Mouse (Mus musculus) A20 (cell line): ENCODE measurements at regions not wholly inside any gene's neighbourhood (a gene's known extent, or its start where the extent isn't known, plus 50 kb on each side); places are given as distances from the start of the nearest gene placed in this dataset.
"Not testable (repeated sequence)": the region's sequence is repeated elsewhere in the genome, so short reads cannot be mapped to it uniquely, and the experiment has no call there.

ENCODE experiments used
- DNase-seq: peaks from one replicate; pipeline ENCODE4 v3.0.0-alpha.2; 2011; ENCODE audit warnings: low read depth, low spot score

DNA sequence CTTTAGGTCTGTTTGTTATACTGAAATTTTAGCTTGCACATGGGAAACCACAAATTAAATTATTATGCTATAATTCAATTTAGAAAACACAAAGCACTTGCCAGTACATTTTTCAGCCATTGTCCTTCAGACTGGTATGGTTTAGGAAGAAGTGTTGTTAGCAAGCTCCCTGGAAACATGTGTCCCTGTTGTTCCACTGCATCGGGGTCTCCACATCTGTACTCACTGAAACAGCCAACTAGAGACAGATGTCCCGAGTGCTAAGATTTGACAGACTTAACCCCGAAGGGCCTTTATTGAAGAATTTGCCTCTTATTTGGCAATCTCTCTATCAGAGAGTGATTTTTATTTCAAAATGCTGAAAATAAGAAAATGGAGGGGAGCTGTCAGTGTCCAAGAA, 362.6 kb downstream of the Rfpl4b start:
- no peak for DNase-seq

DNA sequence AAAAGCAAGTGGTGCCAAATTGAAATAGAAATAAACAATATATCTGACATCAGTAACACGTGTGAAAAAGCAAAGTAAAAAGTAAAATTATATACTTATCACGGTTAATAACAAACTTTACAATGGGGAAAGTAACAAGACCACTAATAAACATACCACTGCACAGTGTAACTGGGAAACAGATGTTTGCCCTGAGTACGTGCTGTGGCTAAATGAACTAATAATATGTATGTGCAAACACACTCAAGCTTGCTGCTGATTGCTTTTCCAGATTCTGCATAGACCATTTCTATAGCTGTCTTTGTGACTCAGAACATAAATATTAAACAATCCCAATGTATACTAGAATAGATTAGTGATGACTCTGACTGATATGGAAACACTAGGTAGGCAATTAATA, 363.2 kb downstream of the Rfpl4b start:
- DNase-seq, result no peak

DNA sequence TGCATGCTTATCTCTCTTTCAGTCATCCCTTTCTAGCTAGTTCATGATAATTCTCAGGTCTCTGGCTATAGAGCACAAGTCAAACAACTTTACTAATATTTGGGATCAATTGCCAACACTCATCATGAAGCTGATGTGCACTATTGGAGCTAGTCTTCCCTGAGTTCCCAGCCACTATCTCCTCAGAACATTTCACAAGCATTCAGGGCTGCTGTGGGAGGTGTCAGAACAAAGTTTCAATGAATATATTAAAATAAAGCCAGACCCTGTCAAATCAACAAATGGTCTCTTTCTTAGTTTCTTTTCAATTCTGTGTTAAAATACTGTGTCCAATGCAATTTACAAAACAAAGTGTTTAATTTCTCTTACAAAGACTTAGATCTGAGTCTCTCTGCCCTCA, 364.8 kb downstream of the Rfpl4b start:
- no peak for DNase-seq

DNA sequence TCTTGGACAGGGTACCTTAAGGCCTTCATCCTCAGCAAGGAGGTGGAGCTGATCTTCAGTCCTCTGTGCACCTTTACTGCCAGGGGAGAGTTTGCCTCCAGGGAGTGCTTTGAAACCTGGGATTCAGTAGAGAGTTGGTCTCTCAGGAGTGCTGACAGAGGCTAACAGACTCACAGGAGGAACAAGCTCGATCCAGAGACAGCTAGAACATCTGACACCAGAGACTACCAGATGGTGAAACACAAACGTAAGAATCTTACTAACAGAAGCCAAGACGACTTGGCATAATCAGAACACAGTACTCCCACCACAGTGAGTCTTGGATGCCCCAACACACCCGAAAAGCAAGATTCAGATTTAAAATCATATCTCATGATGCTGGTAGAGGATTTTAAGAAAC, 372.3 kb downstream of the Rfpl4b start:
- DNase-seq, result no peak

DNA sequence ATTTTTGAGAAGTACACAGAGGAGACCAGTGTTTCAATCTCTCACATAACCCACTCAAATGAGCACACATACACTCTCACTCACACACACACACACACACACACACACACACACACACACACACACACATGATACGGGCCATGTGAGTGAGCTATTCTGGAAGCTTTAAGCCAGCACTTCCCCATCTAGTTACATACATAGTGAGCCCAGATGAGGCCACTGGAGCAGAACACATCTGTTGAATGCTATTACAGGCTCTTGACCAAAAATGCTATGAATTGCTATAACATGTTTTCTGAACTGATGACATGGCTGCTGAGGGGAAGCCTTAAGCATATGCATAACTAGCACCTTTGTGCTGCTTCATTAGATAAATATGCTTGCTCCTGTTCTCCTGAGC, 373.9 kb downstream of the Rfpl4b start:
- peak; percentile 59 for DNase-seq

DNA sequence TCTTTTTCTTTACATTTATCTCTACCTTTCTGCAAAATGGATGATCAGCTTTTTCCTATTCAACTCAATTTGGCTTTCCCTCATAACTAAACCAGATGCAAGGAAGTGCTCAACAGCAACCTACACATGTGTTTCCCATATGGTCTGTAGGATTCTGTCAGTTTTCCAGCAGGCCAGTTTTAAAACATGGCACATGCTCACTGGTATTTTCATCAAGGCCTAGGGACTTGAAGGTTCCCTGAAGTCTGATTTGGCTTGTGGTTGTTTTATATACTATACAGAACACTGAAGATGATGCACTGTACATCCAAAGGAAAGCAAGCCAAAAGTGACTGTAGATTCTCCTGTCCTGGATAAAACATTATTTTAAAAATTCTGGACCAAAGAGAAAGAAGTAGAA, 374.3 kb downstream of the Rfpl4b start:
- DNase-seq, result peak; percentile 4

DNA sequence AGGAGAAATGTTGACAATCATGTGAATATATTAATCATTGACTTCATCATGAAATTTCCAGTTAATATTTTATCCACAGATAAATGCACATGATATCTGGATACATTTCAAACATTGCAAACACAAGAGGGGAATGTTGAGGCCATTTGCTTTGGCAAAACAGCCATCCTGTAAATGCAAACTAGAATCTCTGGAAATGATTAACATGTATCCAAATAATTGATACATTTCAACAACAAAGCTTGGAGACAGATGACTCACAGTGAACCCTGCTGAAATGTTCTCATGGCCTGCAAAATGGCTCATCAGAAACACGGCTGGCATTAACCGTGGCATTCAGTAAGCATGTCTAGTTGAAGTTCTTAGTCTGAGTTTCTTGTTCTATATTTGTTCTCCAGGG, 382.3 kb downstream of the Rfpl4b start:
- DNase-seq, result no peak

DNA sequence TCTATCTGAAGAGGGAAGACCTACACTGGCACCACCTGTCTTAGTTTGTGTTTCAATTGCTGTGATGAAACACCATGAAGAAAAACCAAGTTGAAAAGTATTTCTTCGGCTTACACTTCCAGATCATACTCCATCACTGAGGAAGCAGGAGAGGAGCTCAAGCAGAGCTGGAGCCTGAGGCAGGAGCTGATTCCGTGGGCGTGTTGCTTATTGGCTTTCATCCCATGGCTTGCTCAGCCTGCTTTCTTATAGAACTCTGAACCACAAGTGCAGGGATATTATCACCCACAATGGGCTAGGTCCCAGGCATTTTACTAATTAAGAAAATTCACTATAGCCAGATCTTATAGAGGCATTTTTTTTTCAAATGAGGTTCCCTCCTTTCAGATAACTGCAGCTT, 384.7 kb downstream of the Rfpl4b start:
- no peak for DNase-seq

DNA sequence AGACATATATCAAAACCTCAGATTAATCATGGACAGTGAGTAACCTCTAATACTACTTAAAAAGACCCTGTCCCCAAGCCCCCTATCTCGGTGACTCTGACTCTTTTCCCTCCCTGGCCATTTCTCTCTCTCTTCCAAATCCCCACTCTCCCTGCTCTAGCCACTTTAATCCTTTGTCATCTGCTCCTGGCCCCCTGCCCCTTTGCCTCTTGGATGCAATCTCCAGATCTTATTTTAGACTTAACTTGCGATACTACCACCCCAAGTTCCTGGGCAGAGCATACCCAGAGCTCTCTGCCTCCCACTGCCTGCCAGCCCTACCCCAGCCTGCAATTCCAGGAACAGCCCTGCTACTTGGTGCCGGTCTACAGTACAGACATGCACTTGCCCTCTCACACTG, 400.0 kb downstream of the Rfpl4b start:
- DNase-seq, result no peak

DNA sequence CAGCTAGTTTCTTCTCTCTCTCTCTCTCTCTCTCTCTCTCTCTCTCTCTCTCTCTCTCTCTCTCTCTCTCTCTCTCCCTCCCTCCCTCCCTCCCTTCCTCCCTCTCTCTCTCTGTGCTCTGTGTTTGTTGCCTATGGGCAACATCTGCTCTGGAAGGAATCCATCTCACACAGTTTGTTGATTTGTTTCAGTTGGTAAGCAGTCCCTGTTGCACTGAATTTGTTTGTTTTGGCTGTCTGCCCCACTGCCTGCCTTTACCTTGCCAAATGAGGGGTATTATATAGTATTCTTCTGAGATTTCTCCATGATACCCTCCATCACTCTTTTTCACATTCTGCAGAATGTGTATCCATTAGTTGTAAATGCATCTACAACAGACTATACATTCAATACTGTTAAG, 401.8 kb downstream of the Rfpl4b start:
- DNase-seq, result no peak

DNA sequence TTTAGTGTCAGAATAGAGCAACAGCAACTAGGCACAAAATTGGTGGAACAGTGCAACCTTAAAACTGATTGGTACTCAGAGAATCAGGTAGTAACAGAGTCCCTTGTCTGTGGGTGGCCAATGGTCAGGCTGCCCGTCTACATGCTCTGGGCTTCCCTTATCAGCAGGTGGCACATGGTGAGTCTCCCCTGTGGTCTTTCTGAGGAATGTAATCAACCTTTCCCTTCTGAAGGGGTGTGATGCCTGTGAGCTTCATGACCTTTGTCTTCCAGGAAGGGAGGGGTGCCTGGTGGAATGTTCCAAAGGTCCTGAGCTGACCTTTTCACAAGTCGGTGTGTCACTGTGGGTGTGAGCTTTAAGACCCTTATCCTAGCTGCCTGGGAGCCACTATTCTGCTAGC, 438.4 kb downstream of the Rfpl4b start:
- DNase-seq, result no peak

DNA sequence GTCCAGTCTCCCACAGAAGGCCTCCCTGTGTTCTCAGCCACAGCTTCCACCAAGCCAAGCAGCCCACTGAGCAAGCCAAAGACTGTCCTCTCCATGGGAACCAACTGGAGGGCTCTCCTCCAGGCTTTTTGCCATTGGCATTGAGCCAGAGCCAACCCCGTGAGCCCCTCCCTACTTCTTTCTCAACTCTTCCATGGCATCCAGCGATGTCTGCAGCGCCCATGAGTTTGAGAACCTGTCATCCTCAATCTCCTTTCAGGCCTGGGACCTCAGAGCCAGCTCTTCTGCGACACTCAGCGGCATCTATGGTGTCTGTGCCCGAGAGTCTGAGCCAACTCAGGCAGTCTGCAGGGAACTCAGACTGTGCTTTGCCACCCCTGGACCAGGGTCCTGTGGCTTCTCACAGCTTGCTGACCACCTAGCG, 439.7 kb downstream of the Rfpl4b start:
- DNase-seq, result no peak

DNA sequence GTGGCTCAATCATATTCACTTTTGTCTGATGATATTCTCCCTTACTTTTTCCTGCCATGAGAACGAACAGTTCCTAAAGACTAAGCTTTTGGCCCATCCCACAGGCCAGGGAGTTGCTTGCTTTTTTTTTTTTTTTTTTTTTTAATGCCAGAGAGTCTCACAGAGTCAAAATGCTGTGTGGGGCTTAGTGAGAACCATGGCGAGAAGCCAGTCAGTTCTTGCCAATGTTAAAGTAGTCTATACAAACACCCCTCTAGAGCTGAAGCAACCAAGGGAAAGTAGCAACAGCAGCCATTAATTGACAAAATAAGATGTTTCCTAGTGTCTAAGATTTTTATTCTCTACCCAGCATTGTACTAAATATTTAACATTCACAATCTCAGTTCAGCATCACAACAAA, 441.2 kb downstream of the Rfpl4b start:
- DNase-seq, result no peak

DNA sequence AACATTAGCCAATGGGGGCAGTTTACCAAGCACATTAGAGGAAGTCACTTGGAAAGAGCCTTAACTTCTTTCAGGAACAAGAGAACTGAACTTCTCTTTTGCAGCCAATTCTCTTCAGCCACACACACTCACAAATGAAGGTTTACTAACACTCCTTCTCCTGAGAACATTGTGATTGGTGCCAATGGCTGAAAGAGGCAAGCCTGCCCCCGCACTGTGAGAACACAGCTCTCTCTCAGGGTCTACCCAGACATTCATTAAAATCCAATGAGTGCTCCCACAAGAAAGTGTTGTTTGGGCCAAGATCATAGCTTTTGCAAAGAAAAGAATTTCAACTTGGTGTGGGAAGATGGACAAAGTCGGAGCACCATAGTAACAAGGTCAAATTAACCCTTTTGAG, 454.8 kb downstream of the Rfpl4b start:
- DNase-seq, result no peak

DNA sequence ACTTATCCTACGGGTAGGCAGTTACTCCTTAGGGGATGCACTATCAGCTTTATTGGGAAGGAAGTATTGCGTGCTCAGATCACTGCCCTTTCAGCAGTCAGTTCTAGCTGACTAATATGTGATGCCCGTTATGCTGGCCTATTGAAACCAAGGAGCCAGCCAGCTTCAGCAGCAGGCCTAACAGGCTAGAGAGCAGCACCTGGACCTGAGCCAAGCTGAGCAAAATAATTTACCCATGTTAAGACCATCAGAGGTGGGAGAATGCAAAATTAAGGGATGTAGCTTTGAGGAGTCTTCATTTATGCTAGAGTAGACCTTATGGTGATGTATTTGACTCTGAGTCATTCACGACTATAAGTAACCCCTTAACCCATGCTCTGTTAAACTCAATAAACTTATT, 456.7 kb downstream of the Rfpl4b start:
- DNase-seq, result no peak

DNA sequence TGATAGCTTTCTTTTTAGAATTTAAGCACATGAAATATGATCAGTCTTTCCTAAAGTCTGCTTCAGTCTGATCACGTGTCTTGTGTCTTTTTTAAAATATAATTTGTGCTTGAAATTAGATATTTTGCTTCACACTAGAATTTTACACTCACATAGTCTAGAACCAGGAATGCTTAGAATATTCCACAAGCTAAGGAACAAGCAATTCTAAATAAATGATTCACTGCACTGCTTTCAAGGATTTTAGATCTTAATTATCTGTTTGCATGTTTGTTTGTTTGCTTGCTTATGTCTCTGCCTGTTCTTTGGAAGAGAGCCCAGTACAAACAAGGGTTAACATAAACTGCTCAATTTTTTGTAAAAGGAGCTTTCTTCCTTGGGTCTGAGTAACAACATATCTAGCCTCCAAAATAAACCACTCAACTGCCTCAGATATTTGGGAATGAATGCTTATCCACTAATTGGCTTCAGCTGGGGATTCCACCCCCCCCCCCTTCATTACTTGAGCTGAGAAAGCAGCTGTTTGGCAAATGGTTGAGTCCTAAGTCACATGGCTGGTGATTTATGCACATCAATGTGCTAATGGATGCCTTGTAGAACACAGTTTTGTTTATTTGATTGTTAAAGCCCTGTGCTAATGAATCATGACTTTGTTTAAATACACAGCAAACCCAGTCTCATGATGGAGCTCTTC, 463.9 kb downstream of the Rfpl4b start:
- DNase-seq, result no peak

DNA sequence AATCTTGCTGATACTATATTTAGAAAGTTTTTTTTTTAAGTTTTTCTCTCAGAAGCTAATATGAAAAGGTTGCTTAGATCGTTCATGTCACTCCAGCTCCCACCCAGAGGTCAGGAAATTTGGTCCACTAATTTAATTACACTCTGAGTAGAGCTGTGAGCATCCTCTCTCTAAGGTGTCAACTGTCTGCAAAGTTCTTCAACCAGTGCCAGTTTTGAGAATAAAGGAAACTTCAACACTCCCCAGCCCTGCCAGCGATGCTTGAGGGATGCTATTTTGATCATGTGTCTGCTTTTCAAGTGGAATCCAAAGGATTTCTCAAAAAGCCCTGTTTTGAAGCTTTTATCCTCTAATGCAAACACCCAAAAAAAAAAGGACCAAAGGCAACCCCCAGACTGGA, 467.6 kb downstream of the Rfpl4b start:
- DNase-seq, result no peak

DNA sequence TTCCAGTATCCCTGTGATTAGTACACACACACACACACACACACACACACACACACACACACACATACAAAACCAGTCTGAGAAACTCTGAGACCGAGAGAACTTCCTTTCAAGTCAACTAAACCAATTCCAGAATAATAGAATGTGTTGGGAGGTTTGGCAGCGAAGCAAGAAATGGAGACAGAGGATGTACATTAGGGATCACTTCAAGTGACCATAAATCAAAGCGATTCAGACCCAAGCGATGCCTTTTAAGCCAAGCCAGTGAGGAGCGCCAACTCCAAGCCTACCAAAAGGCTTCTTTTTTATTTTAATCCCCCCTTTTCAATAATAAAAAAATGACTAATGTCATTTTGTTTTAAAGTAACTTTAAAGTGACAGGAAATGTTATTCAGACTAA, 468.1 kb downstream of the Rfpl4b start:
- DNase-seq, result no peak

DNA sequence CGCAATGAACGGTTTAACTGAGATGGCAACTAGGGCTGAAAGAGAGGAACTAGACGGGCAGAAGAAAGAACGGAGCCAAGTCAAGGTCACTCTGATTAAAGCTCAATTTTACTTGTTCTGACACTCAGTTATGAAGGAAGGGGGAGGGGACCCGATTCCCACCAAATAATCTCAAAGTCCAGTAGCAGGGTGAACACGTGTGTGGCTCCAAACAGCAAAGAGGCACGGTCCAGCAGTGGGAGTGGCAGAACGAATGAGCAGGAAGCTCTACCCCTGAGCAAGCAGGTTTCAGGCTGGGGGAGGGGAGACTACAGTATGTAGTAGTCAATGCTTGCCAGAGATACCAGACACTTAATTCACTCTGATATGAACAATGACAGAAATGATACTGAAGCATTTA, 474.6 kb downstream of the Rfpl4b start:
- not testable (repeated sequence) for DNase-seq

DNA sequence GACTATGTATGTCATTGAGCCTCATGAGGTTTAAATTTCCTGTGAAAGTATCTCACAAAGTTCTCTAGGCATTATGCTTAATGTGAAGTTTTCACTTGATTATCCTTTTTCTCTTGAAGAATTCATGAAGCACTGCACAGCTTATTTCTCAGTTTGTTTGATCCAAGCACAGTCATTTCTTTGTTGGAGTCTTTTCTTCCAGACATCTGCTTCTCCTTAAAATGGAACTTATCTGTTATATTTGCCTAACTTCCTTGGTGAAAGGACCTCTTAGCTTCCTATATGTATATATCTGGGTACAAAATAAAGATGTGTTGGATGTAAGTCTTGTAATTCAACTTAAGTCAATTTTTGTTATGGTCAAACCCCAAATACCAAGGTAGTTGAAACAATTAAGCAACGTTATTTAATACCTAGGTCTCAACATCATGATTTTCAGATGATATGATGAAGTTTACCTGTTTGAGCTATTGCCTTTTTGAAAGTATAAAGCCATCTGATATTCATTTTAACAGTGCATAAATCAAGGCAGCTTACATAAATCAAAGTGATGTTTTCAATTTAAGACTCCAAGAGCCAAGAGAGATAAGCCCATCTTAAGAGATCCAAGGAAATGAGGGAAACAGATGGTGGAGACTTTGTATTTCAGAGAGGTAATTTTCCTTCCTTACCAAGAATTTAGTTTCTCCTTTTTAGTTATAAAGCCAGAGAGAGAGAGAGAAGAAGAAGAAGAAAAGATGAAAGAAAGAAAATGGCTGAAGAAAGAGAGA, 481.0 kb downstream of the Rfpl4b start:
- no peak for DNase-seq

DNA sequence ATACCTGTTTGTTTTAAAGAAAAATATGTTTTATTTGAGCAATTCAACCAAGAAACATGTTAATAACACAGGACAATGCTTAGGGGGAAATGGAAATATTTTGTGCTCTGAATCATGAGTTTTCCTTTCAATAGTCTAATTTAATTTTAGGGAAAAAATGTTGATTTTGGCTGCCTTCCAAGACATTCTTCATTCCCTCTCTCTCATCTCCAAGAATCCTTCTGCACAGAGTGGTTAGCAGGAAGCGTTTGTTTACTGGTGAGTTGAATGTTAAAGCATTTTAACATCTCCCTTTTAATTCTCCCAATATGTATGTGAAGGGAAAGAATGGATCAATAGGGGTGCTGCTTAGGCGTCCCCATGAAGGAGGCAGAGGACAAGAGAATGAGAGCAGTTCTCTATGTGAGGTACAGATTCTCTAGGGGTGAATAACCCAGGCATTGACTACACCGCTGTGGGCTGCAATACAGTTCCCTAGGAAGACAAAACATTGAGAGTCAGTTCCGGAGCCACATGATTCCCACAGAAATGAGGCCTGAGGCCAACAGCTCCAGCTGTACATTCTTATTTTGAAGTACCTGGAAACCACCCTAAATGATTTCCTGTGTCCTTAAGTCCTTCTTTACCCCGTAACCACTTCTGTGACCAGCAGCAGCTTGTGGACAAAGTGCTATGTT, 512.7 kb downstream of the Rfpl4b start:
- no peak for DNase-seq

DNA sequence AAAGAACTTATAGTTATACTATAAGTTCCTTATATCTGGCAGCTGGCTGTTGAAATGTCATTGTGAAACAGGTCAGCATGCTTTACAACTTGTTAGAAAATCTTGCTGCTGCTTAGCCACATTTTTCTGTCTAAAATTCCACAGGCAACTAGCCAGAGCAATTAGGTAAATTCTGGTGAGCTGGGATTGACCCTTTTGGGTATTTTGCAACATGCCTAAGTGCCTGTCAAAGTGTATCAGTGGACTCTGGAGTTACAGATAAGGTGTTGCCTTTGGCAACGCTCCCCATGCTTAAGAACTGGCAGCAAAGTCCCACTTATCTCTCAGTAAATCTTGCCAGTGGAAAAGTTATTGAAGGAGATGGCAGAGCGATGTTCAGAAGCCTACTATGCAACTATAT, 525.9 kb downstream of the Rfpl4b start:
- no peak for DNase-seq

DNA sequence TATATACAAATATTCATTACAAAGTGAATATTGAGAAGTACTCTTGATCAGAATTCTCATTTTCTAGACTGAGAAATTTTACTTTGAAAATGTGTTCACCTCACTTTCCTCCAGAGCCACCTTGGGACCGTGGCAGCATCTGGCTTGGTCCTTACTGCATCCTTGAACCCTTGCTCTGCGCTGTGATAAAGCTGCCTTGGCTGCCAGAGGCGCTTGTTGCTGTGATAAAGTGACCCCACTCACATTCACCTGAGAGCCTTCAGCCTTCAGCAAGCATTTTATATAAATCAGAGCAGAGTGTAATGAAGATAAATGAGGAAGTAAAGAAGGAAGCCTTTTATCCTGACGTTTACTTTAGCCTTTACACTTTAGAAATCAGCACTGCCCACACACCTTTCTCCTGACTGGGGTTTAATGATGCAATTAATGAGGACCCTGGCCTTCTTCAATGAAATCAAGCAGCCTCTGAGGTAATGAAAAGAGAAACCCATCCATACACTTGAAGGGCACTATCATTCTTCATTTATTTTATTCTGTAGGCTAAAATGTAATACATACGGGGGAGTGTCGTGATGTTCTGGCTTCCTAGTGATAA, 532.8 kb downstream of the Rfpl4b start:
- DNase-seq, result no peak
